Mouse (Mus musculus) spleen, adult 2 months (tissue): Measurements from ENCODE around the gene Zmiz1.

Source experiments
- CTCF ChIP-seq: fragments of 200-500 bp; IDR thresholded peaks from 2 replicates; pipeline ENCODE4 v1.5.1; 2011; ENCODE audit warnings: mild to moderate bottlenecking, inconsistent platforms; ENCODE audit not compliant: insufficient read depth, insufficient read length, insufficient replicate concordance; ENCODE audit errors: extremely low read depth
- POLR2A ChIP-seq: fragments of 200-500 bp; IDR thresholded peaks from 2 replicates; pipeline ENCODE4 v1.6.1; 2011; ENCODE audit warnings: low read depth, low read length, inconsistent platforms

GRCm38 (mm10) chr14:25521500-25521899, 62.5 kb downstream of the Zmiz1 start:
- TF ChIP-seq CTCF: no peak
- no peak for TF ChIP-seq POLR2A
